Mouse (Mus musculus) ES-E14 (cell line): ENCODE results near the gene Tsr1.

Experiments used
- HCFC1 ChIP-seq: IDR thresholded peaks from 2 replicates; pipeline ENCODE4 v1.6.1; 2012; ENCODE audit warnings: low read length, inconsistent platforms, borderline replicate concordance; ENCODE audit not compliant: insufficient read depth
- ZNF384 ChIP-seq: IDR thresholded peaks from 2 replicates; pipeline ENCODE4 v1.6.1; 2012; ENCODE audit warnings: low read depth, low read length, inconsistent platforms

DNA sequence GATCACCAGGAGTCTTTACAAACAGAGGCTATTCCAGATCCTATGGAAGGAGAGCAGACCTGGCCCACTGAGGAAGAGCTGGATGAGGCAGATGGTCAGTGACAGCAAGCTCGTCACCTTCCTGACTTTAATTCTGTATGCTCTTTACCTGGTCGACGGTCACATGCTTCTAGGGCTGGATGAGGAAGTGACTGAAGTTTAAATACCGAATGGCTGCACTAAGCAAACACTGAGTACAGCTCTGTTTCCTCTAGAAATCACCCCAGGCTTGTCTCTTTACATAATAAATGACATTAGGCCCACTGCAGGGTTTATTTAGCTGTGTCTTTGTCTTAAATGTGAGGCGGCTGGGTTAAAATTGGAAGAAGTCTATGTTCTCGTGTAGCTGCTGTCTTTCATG, 3.7 kb downstream of the Tsr1 start:
- TF ChIP-seq ZNF384 = no peak
- no peak for TF ChIP-seq HCFC1
